Mouse (Mus musculus) myocyte (in vitro differentiated cells): ENCODE data around the gene Ankrd1. TPM values are rescaled to one million over a fixed set of nuclear protein-coding genes. Genes with fewer than 3 reads are reported as not detected.

Source experiments
- H3K27me3 ChIP-seq: one replicate; pipeline ENCODE4 v1.6.1; 2011; ENCODE audit not compliant: control insufficient read depth, insufficient read depth, insufficient read length
- H3K36me3 ChIP-seq: one replicate; pipeline ENCODE4 v1.6.1; 2011; ENCODE audit not compliant: control insufficient read depth, insufficient read depth
- H3K4me2 ChIP-seq: one replicate; pipeline ENCODE4 v1.6.1; 2011; ENCODE audit warnings: low read depth, control low read depth
- H3K4me3 ChIP-seq: one replicate; pipeline ENCODE4 v1.5.1; 2011; ENCODE audit warnings: mild to moderate bottlenecking, control low read depth, moderate library complexity
- H3K79me2 ChIP-seq: one replicate; pipeline ENCODE4 v1.6.1; 2011; ENCODE audit not compliant: control insufficient read depth, insufficient read depth
- H3ac ChIP-seq: one replicate; pipeline ENCODE4 v1.6.1; 2011; ENCODE audit not compliant: control insufficient read depth, insufficient read length
- CEBPB ChIP-seq: IDR thresholded peaks from 2 replicates; pipeline ENCODE4 v1.6.1; 2011; ENCODE audit warnings: mild to moderate bottlenecking, moderate library complexity; ENCODE audit not compliant: poor library complexity, insufficient read depth, severe bottlenecking
- E2F4 ChIP-seq: IDR thresholded peaks from one replicate; pipeline ENCODE4 v1.6.1; 2011; ENCODE audit warnings: mild to moderate bottlenecking, control low read depth, moderate library complexity; ENCODE audit not compliant: insufficient read depth
- MAX ChIP-seq: IDR thresholded peaks from one replicate; pipeline ENCODE4 v1.6.1; 2011; ENCODE audit warnings: low read depth, mild to moderate bottlenecking, control low read depth
- MYOD1 ChIP-seq, 3 experiments: IDR thresholded peaks; one replicate each; pipeline ENCODE4 v1.6.1; 2011; ENCODE audit warnings: control low read depth in 2 of 3, low read depth in 2 of 3, mild to moderate bottlenecking in 2 of 3, moderate library complexity in 1 of 3; ENCODE audit not compliant: insufficient read length in 2 of 3, control insufficient read depth in 1 of 3
- MYOG ChIP-seq, 3 experiments: IDR thresholded peaks; one replicate each; pipeline ENCODE4 v1.6.1; 2011; ENCODE audit warnings: control low read depth in 2 of 3, low read depth in 2 of 3, mild to moderate bottlenecking in 2 of 3; ENCODE audit not compliant: insufficient read length in 2 of 3, control insufficient read depth in 1 of 3, insufficient read depth in 1 of 3
- POLR2A ChIP-seq: IDR thresholded peaks from one replicate; pipeline ENCODE4 v1.6.1; 2011; ENCODE audit warnings: low read depth, mild to moderate bottlenecking, control low read depth, moderate library complexity; ENCODE audit not compliant: insufficient read length
- POLR2AphosphoS2 ChIP-seq: IDR thresholded peaks from one replicate; pipeline ENCODE4 v1.6.1; 2011; ENCODE audit warnings: low read depth, control low read depth; ENCODE audit not compliant: insufficient read length
- REST ChIP-seq: IDR thresholded peaks from one replicate; pipeline ENCODE4 v1.6.1; 2011; ENCODE audit warnings: mild to moderate bottlenecking, control low read depth, moderate library complexity; ENCODE audit not compliant: insufficient read depth, insufficient read length
- SRF ChIP-seq: IDR thresholded peaks from one replicate; pipeline ENCODE4 v1.6.1; 2011; ENCODE audit warnings: low read depth; ENCODE audit not compliant: control insufficient read depth, insufficient read length
- TCF12 ChIP-seq: IDR thresholded peaks from one replicate; pipeline ENCODE4 v1.6.1; 2011; ENCODE audit warnings: mild to moderate bottlenecking, control low read depth; ENCODE audit not compliant: poor library complexity, insufficient read depth, severe bottlenecking
- TCF3 ChIP-seq: IDR thresholded peaks from one replicate; pipeline ENCODE4 v1.6.1; 2011; ENCODE audit warnings: low read depth, control low read depth; ENCODE audit not compliant: insufficient read length
- USF1 ChIP-seq: IDR thresholded peaks from one replicate; pipeline ENCODE4 v1.6.1; 2011; ENCODE audit warnings: low read depth, mild to moderate bottlenecking, control low read depth, moderate library complexity
- polyA plus RNA-seq: library from polyadenylated mRNA; unstranded; fragments of >200 nt; fragmentation: generic; extraction: Trizol; gene quantifications from one replicate; pipeline ENCODE4 v1.2.1, GENCODE M21; 2012; ENCODE audit warnings: missing spikeins

Ankrd1 gene
- polyA plus RNA-seq, 1 experiment, result 310 TPM

DNA sequence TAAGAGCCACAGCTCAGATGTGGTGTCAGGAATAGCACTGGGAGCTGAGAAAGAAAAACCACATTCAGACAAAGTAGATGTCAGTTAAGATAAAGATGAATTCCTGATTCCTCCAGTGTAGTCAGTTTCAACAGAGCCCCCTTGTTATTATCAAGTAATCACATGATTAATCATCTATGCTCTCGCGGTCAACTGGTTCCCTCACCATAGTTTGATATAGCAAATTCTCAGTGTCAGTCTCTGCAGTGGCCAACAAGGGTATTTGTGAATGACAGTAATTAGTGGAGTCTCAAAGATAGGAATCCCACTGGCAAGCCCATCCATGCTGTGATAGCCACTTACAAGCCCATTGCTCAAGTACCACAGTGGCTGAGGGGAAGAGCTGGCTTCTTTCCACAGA is 23.7 kb upstream of the Ankrd1 start:
- H3ac ChIP-seq, result no peak overlapping the region

DNA sequence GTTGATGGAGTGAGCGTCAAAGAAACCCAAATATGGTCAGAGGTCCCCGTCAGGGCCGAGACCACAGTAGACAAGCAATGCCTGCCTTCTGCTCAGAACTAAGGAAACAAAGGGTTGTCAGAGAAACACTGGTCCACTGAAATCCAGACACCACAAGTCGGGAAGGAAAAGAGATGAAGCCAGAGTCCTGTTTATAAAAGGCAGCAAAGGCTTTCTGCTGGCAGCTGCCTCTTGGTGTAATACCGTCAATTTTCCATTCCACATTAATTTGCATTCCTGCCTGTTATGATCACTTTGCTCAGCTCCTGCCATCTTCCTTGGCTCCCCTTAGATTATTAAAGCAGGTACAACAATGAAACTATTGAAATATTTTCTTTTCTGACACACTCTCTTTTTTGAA is 13.8 kb upstream of the Ankrd1 start:
- Histone ChIP-seq H3K4me3 (no peak overlapping the region), H3K36me3 (no peaks in the 10 kb centered on the region), H3K4me2 (no peak overlapping the region), H3K79me2 (no peaks in the 10 kb centered on the region), H3K27me3 (no peaks in the 10 kb centered on the region), H3ac (no peak overlapping the region)
- TF ChIP-seq USF1 (no peak), POLR2A (no peak), E2F4 (no peak)

More for the DNA sequence above, 23.7 kb upstream of the Ankrd1 start:
- no peaks in the 10 kb centered on the region for H3K36me3 ChIP-seq
- H3K4me3 ChIP-seq, result no peak overlapping the region
- no peak overlapping the region for H3K4me2 ChIP-seq
- no peaks in the 10 kb centered on the region for H3K79me2 ChIP-seq
- TF ChIP-seq POLR2A (no peak), SRF (no peak), POLR2AphosphoS2 (no peak), E2F4 (no peak), MYOD1 (IDR thresholded peaks at IDR 0.05; ENCODE audit: control insufficient read depth in 1 of 3, insufficient read length in 2 of 3, low read depth in 2 of 3) (no peak)
- no peaks in the 10 kb centered on the region for H3K27me3 ChIP-seq

DNA sequence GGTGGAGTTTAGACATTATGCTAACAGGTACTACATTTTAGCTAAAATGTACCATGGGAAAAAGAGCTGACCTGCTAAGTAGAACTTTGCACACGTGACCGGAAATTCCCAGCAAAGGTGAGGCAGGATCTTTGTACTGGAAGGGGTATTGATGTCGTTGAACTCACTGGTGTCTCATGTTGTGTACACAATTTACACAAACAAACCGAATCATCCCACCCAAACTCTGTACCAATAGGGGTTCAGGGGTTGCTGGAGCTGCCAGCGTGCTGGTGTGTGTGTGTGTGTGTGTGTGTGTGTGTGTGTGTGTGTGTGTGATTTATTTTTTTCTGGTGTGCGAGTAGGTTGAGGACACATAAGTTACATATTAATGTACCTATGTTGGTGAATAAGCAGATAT is 13.2 kb upstream of the Ankrd1 start:
- no peaks in the 10 kb centered on the region for H3K27me3 ChIP-seq
- H3K4me3 ChIP-seq, result no peak overlapping the region
- no peaks in the 10 kb centered on the region for H3K36me3 ChIP-seq
- no peaks in the 10 kb centered on the region for H3K79me2 ChIP-seq
- TF ChIP-seq POLR2AphosphoS2 (no peak), SRF (no peak), MYOD1 (IDR thresholded peaks at IDR 0.05; ENCODE audit: control insufficient read depth in 1 of 3, insufficient read length in 2 of 3, low read depth in 2 of 3) (no peak), TCF3 (no peak), MYOG (IDR thresholded peaks at IDR 0.05; ENCODE audit: control insufficient read depth in 1 of 3, insufficient read depth in 1 of 3, insufficient read length in 2 of 3, low read depth in 2 of 3) (no peak), TCF12 (no peak), USF1 (no peak), E2F4 (no peak), CEBPB (no peak), MAX (no peak), POLR2A (no peak)
- no peak overlapping the region for H3ac ChIP-seq
- H3K4me2 ChIP-seq, result no peak overlapping the region

DNA sequence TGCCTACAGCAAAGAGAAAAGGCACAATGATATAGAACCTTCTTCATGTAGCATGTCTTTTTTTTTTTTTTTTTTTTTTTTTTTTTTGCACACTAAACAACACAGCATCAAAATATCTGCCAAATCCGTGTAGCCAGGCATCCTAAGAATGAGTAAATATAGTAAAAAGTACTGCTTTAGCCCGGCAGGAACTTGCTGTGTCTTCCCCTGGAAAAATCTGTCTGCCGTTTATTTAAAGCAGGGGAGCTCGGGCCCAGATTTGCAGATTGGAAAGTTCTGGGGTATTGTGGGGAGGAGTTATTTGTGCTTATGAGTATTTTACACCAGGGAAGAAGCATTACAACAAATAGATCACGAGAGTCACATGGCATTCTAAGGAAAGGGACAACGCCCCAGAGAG is 12.1 kb upstream of the Ankrd1 start:
- TF ChIP-seq TCF3 (no peak), USF1 (no peak), REST (no peak), SRF (no peak)
- H3ac ChIP-seq, result no peak overlapping the region

DNA sequence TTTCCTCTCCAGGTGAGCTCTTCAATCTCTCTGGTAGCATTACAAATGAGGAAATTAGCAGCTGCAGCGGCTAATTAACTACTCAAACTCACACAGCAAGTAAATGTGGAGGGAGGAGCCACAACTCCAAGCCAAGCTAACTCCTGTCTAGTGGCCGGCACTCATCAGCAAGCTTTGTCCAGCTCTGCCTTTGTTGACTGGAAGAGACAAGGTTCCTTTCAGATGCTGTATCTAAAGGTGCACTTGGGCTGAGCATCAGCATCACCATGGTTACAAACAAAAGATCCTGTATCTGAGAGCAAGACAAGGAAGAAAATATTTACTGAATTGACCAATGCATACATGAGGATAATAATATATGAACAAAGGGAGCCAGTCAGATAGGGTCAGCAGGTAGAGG is 10.3 kb upstream of the Ankrd1 start:
- Histone ChIP-seq H3K27me3 (no peaks in the 10 kb centered on the region), H3ac (no peak overlapping the region), H3K4me3 (peak overlapping the region; percentile 12), H3K36me3 (no peaks in the 10 kb centered on the region), H3K4me2 (peak overlapping the region; percentile 69), H3K79me2 (no peaks in the 10 kb centered on the region)
- no peak for TF ChIP-seq USF1
- TF ChIP-seq SRF, result no peak
- TF ChIP-seq TCF3, result no peak
- TF ChIP-seq POLR2AphosphoS2, result no peak
- no peak for TF ChIP-seq MYOG (IDR thresholded peaks at IDR 0.05; ENCODE audit: control insufficient read depth in 1 of 3, insufficient read depth in 1 of 3, insufficient read length in 2 of 3, low read depth in 2 of 3)
- no peak for TF ChIP-seq CEBPB
- no peak for TF ChIP-seq MAX
- no peak for TF ChIP-seq POLR2A
- TF ChIP-seq REST, result no peak

More for the DNA sequence above, 12.1 kb upstream of the Ankrd1 start:
- Histone ChIP-seq H3K79me2 (no peaks in the 10 kb centered on the region), H3K4me2 (no peak overlapping the region), H3K36me3 (no peaks in the 10 kb centered on the region), H3K27me3 (no peaks in the 10 kb centered on the region), H3K4me3 (no peak overlapping the region)

- H3ac ChIP-seq, result no peak overlapping the region
- no peaks in the 10 kb centered on the region for H3K36me3 ChIP-seq
- H3K4me2 ChIP-seq, result peak overlapping the region; percentile 69
- peak overlapping the region; percentile 12 for H3K4me3 ChIP-seq
- no peaks in the 10 kb centered on the region for H3K27me3 ChIP-seq
- peak in 2 of 3 experiments; percentile 10 to 74 for TF ChIP-seq MYOG (IDR thresholded peaks at IDR 0.05; ENCODE audit: control insufficient read depth in 1 of 3, insufficient read depth in 1 of 3, insufficient read length in 2 of 3, low read depth in 2 of 3)
- no peak for TF ChIP-seq TCF3
- TF ChIP-seq SRF, result peak; percentile 88
- TF ChIP-seq USF1, result peak; percentile 36
- TF ChIP-seq MYOD1 (IDR thresholded peaks at IDR 0.05; ENCODE audit: control insufficient read depth in 1 of 3, insufficient read length in 2 of 3, low read depth in 2 of 3), result peak in 1 of 3 experiments; percentile 20
- no peaks in the 10 kb centered on the region for H3K79me2 ChIP-seq
These were observed 9.7 kb upstream of the Ankrd1 start for GRCm38 (mm10) chr19:36129643-36130042.
